Mouse (Mus musculus): ENCODE results near the gene Cdhr2.

Cdhr2 gene

GRCm38 (mm10) chr13:54749864-54750411, 48.7 kb downstream of the Cdhr2 start, which contains the start of gene Gprin1:
TSS of gene Gprin1 (minus strand) at chr13:54749874.
- in situ Hi-C loops (cut with MseI, MboI) = no loop called here

GRCm38 (mm10) chr13:54750699-54751098, 49.4 kb downstream of the Cdhr2 start:
- in situ Hi-C loops (cut with MseI, MboI) = no loop called here

GRCm38 (mm10) chr13:54752656-54753055, 51.4 kb downstream of the Cdhr2 start:
- in situ Hi-C loops (cut with MseI, MboI) = no loop called here

GRCm38 (mm10) chr13:54753733-54754132, 52.5 kb downstream of the Cdhr2 start:
- in situ Hi-C loops (cut with MseI, MboI) = no loop called here

- in situ Hi-C loops (cut with MseI, MboI) = no loop called here
Observed at GRCm38 (mm10) chr13:54754169-54755080, 53.2 kb downstream of the Cdhr2 start.

- in situ Hi-C loops (cut with MseI, MboI) = no loop called here
Observed at GRCm38 (mm10) chr13:54755201-54755830, 54.1 kb downstream of the Cdhr2 start.

- in situ Hi-C loops (cut with MseI, MboI) = no loop called here
Observed at GRCm38 (mm10) chr13:54756156-54756712, 55.0 kb downstream of the Cdhr2 start.

GRCm38 (mm10) chr13:54757093-54757830, 56.0 kb downstream of the Cdhr2 start:
- in situ Hi-C loops (cut with MseI, MboI) = no loop called here

GRCm38 (mm10) chr13:54758045-54758755, 56.9 kb downstream of the Cdhr2 start:
- in situ Hi-C loops (cut with MseI, MboI) = no loop called here

- in situ Hi-C loops (cut with MseI, MboI) = no loop called here
Observed at GRCm38 (mm10) chr13:54758756-54759470, 57.7 kb downstream of the Cdhr2 start.

GRCm38 (mm10) chr13:54759496-54759895, 58.2 kb downstream of the Cdhr2 start:
- in situ Hi-C loops (cut with MseI, MboI) = no loop called here

- in situ Hi-C loops (cut with MseI, MboI) = no loop called here
Observed at GRCm38 (mm10) chr13:54760164-54760795, 59.0 kb downstream of the Cdhr2 start.

- in situ Hi-C loops (cut with MseI, MboI) = no loop called here
Observed at GRCm38 (mm10) chr13:54760906-54761305, 59.6 kb downstream of the Cdhr2 start.

- in situ Hi-C loops (cut with MseI, MboI) = loop anchor here in 1 of 2 experiments (5.0 kb wide), 1 partner anchor 48 kb away; no protein-coding TSS in a partner anchor
Observed at GRCm38 (mm10) chr13:54765281-54766191, 64.3 kb downstream of the Cdhr2 start.

GRCm38 (mm10) chr13:54766192-54766768, 65.0 kb downstream of the Cdhr2 start, which contains the start of gene Sncb:
TSS of gene Sncb (minus strand) at chr13:54766595.
- in situ Hi-C loops (cut with MseI, MboI) = loop anchor here in 1 of 2 experiments (5.0 kb wide), 1 partner anchor 49 kb away; no protein-coding TSS in a partner anchor

GRCm38 (mm10) chr13:54767012-54767411, 65.8 kb downstream of the Cdhr2 start:
- in situ Hi-C loops (cut with MseI, MboI) = loop anchor here in 1 of 2 experiments (5.0 kb wide), 1 partner anchor 50 kb away; no protein-coding TSS in a partner anchor

GRCm38 (mm10) chr13:54780592-54780991, 79.3 kb downstream of the Cdhr2 start:
- in situ Hi-C loops (cut with MseI, MboI) = no loop called here

GRCm38 (mm10) chr13:54781086-54781485, 79.8 kb downstream of the Cdhr2 start:
- in situ Hi-C loops (cut with MseI, MboI) = no loop called here

All from mouse trophoblast stem cell (cell line).